Mouse (Mus musculus) G1E-ER4 (cell line): ENCODE measurements around the gene Eif6. TPM values are rescaled to one million over a fixed set of nuclear protein-coding genes. Genes with fewer than 3 reads are reported as not detected.

Source experiments
- GATA1 ChIP-seq: IDR thresholded peaks from one replicate; pipeline ENCODE4 v1.8.0; 2012; ENCODE audit warnings: low read length, inconsistent platforms
- polyA plus RNA-seq: library from polyadenylated mRNA; stranded (reverse); fragments of >175 nt; gene quantifications from 2 replicates; pipeline ENCODE4 v1.2.3, GENCODE M21; 2012

The Eif6 gene
- polyA plus RNA-seq, result 372 and 373 TPM in 2 replicates

GRCm38 (mm10) chr2:155826630-155827424, at the start of gene Eif6:
Gene Eif6 (minus strand): TSS chr2:155826925.
- no peak for TF ChIP-seq GATA1

DNA sequence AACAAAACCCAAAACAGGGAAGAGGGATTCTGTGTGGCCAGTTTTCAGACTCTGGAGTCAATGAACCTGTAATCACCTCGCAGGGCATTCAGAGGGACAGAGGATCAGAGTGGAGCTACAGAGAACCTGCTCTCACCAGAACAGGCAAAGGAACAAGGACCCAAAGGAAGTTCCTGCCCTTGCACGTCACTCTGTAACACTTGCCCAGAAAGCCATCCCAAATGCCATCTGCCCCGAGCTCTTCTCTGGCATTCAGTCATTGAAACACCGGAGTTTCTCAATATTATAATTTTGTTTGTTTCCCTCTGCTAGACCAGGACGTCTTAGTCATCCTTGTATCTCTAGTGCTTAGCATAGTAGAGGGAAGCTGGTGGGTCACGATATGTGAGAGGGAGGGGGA, 46.9 kb upstream of the Eif6 start:
- TF ChIP-seq GATA1, result no peak

- no peak for TF ChIP-seq GATA1
Observed at GRCm38 (mm10) chr2:155872930-155873507, 46.3 kb upstream of the Eif6 start.

DNA sequence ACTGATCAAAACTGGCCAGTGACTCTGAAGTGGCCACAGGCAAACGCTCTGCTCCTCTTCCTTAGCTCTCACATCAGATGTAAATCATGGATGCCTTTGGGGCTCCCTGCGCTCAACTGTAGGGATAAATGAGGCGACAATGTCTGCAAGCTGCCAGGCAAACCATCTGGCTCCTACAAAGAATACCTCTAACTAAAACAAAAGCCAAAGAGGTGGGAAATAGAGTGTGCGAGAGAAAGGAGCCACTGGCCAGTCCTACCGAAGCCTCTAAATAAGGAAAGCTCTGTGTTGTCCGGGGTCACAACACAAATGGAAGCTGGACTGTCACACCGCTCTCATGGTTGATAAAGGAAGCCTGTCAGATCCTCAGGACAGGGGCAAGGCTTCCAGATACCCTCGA, 45.8 kb upstream of the Eif6 start:
- TF ChIP-seq GATA1, result no peak

DNA sequence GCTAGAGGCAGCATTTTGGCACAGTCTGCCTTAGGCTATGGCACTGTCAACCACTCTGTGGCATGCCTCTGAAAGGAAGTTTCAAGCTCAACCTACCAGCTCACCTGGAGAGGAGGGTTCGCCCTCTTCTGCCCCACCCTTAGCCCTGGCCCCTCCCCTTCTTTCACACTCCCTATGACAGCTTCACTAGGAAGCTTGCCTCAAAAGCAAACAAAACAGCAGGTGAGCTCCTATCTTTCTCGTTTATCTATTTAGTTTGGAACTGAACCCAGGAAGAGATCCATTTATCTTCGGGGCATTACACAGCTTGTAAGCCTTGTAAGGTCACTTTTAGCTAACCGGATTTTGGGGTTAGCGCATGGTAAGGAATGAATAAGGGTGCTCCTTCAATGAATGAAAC, 43.0 kb upstream of the Eif6 start:
- no peak for TF ChIP-seq GATA1

DNA sequence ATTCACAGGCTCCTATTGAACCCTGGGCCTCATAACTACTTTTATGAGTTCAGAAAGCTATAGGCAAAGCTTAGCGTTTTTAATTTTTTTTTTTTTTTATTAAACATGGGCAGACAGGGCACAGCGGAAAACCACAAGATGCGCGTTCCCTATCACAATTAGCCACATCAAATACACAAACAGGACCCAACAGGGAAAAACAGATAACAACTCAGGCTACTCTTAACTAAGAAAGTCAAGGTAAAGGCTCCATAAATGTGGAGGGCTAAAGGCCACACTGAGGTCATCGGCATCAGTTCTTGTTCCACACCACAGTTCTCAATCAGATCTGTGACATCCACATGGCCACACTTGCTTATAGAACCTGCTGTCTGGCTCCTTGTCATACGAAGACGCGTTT, 41.6 kb upstream of the Eif6 start:
- no peak for TF ChIP-seq GATA1

GRCm38 (mm10) chr2:155863301-155863867, 36.7 kb upstream of the Eif6 start:
- TF ChIP-seq GATA1, result no peak

- TF ChIP-seq GATA1, result no peak
Observed at GRCm38 (mm10) chr2:155862573-155863300, 36.0 kb upstream of the Eif6 start.

DNA sequence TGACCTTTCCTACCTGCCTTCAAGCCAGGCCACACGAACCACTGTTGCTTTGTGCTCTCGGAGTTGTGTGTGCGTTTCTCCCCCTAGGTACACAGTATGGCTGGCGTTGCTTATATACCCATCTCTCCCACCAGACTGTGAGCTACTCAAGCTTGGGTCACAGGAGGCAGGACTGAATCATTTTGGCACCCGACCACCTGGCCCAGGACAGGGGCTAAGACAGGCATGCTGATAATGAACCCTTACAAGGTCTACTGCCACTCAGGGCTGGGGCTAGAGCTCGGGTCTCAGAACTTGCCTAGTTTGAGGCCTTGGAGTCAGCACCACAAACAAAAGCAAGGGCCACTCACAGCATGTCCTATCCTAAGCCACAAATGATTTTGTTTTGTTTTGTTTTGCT, 34.9 kb upstream of the Eif6 start:
- TF ChIP-seq GATA1, result no peak

- no peak for TF ChIP-seq GATA1
Observed at GRCm38 (mm10) chr2:155860102-155860501, 33.4 kb upstream of the Eif6 start.

- TF ChIP-seq GATA1, result no peak
Observed at GRCm38 (mm10) chr2:155852536-155852935, 25.8 kb upstream of the Eif6 start.

GRCm38 (mm10) chr2:155850120-155850519, 23.4 kb upstream of the Eif6 start:
- no peak for TF ChIP-seq GATA1

GRCm38 (mm10) chr2:155849464-155849863, 22.7 kb upstream of the Eif6 start:
- TF ChIP-seq GATA1, result no peak

- TF ChIP-seq GATA1, result no peak
Observed at GRCm38 (mm10) chr2:155848291-155848690, 21.6 kb upstream of the Eif6 start.

DNA sequence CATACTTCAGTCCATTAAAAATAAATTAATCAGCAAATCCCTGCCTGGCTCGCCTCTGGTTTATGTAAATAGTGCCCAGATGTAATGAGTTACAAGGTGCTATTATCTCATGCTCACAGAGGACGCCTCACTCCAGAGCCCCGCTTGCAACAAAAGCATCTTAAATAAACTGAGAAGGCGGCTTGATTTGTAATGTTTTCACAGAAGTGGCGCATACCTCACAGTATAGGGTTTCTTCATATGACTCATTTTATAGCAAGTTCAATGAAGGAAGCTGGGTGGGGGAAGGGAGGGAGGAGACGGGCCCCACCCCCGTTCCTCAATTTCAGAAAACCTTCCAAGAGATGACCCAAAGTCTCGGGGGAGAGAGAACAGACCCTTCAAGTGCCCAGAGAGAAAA, 20.2 kb upstream of the Eif6 start:
- TF ChIP-seq GATA1, result no peak

- TF ChIP-seq GATA1, result no peak
Observed at GRCm38 (mm10) chr2:155838961-155839360, 12.2 kb upstream of the Eif6 start.

DNA sequence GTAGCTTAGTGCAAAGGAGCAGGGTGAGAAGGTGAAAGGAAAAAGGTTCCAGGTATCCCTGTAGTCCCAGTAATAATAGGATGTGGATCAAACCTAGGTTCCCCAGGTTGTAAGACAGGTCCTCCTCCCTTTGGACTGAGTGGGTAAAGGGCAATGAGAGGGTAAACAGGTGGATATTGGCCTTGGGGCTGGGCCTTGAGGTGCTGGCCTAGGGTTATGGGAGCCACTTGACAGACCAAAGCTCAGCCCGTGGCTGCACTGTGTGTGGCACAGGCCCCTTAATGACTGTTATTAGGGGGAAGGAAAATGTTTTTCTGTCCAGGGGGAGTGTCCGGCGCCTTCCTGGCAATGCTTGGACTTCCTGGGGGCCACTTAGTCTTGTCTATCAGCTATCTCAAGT, 11.2 kb upstream of the Eif6 start:
- TF ChIP-seq GATA1, result no peak
